Mouse (Mus musculus): ENCODE measurements around the gene Zfp62.

GRCm38 (mm10) chr11:49189737-49190136 lies 13.4 kb upstream of the Zfp62 start:
- TF ChIP-seq EP300 (IDR thresholded peaks at IDR 0.05; ENCODE audit: low read depth) (no peak), CTCF (IDR thresholded peaks at IDR 0.05; ENCODE audit: low read depth) (peak; percentile 77)

All from heart, postnatal 0 days (tissue).